Comparison of ENCODE assay signal across 15 mouse cellular contexts in the genomic region with DNA sequence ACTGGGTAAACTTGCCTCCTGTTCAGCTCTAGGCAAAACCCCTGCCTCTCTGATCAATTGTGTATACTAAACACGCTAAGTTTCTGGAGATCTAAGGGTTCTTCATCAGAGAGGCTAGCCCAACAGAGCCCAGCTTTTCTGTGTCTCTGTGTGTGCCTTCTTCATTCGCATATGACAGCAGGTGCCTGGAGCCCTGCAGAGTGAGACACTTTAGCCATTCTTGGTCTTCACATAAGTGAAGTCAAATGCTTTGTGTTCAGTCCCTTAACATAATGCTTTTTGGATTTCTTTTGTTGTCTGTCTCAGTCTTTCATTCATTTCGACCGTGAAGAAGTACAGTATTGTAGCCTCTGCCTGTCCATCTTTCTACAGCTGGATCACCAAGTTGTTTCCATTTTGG.
"Had no signal": no experiment of that assay in that cellular context is flagged by ENCODE, and none has a peak within 500 bp of the region (broad histone marks: within the 10 kb centered on the region; RNA-seq: fewer than 3 reads in every experiment).

No protein-coding gene starts in this region.

- H3K27me3 ChIP-seq: liver, embryonic 12.5 days; megakaryocyte, embryonic 14.5 days; neural tube, embryonic 12.5 days; stomach, embryonic 15.5 days had no signal

- H3K4me2 ChIP-seq: liver, embryonic 12.5 days; lung, embryonic 14.5 days; neural tube, embryonic 12.5 days; stomach, embryonic 15.5 days had no signal

- ATAC-seq: liver, embryonic 12.5 days; midbrain, embryonic 16.5 days had no signal

- DNase-seq: lung, adult 18-20 months; lung, embryonic 14.5 days; lung, postnatal 10 days; lung, postnatal 4 days; midbrain, embryonic 14.5 days; right cerebral cortex, postnatal 14 days; thymus, adult 2 months; thymus, postnatal 4 days had no signal

- H3K27ac ChIP-seq: liver, embryonic 12.5 days; liver, embryonic 14.5 days; neural tube, embryonic 12.5 days; stomach, embryonic 15.5 days; stomach, postnatal 0 days had no signal

- H3K36me3 ChIP-seq: liver, embryonic 12.5 days; neural tube, embryonic 12.5 days; stomach, embryonic 15.5 days had no signal

- H3K4me1 ChIP-seq: liver, embryonic 12.5 days; megakaryocyte, embryonic 14.5 days; neural tube, embryonic 12.5 days; stomach, embryonic 15.5 days had no signal

- H3K9ac ChIP-seq: liver, embryonic 12.5 days; liver, embryonic 14.5 days; lung, embryonic 14.5 days; neural tube, embryonic 12.5 days; stomach, embryonic 15.5 days had no signal

- H3K9me3 ChIP-seq: liver, embryonic 12.5 days; megakaryocyte, embryonic 14.5 days; neural tube, embryonic 12.5 days; stomach, embryonic 15.5 days had no signal

- H3K4me3 ChIP-seq: liver, embryonic 12.5 days; megakaryocyte, embryonic 14.5 days; neural tube, embryonic 12.5 days; stomach, embryonic 15.5 days had no signal
